Mouse (Mus musculus): Measurements from ENCODE around the gene Ces1d. TPM values are rescaled to one million over a fixed set of nuclear protein-coding genes. Genes with fewer than 3 reads are reported as not detected.

The Ces1d gene
- total and polyA plus RNA-seq, 2 experiments from 2014 or later = 0.15 TPM; not detected in 1

DNA sequence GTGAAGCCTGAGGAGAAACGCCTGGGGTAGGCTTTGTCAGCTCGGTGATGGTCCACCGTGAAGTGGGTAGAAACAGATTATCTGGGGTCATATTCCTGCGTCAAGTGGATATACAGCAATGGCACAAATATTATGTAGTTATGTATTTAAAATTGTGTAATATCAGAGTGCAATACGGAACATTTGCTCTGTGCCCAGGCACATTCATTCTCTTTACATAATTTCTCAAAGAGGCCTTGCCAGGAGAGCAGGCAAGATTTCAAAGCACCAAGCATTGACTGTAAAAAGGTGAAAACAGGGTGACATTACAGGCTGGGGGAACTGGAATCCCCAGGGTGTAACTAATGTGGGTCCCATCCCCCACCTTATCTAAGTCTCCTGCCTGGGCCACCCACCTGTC is 1.2 kb downstream of the Ces1d start:
- DNase-seq (ENCODE audit: low spot score) (no peak), ATAC-seq (no peak)
- H3K9ac ChIP-seq (replicated peaks; ENCODE audit: low read length) = no peak overlapping the region
- no peak overlapping the region for H3K27ac ChIP-seq
- no peaks in the 10 kb centered on the region for H3K36me3 ChIP-seq (ENCODE audit: insufficient read depth, low read length)
- H3K9me3 ChIP-seq (ENCODE audit: low read length) = no peaks in the 10 kb centered on the region
- no peak for TF ChIP-seq CTCF (IDR thresholded peaks at IDR 0.05; ENCODE audit: low read depth)
- H3K27me3 ChIP-seq (ENCODE audit: insufficient read depth, low read length) = no peaks in the 10 kb centered on the region
- WGBS = 93% methylated on average over 5 of the region's 5 CpGs
- H3K4me2 ChIP-seq (ENCODE audit: low read depth, low read length) = no peak overlapping the region
- H3K4me3 ChIP-seq (ENCODE audit: low read length) = no peak overlapping the region
- no peaks in the 10 kb centered on the region for H3K4me1 ChIP-seq (ENCODE audit: insufficient read depth, low read length)

DNA sequence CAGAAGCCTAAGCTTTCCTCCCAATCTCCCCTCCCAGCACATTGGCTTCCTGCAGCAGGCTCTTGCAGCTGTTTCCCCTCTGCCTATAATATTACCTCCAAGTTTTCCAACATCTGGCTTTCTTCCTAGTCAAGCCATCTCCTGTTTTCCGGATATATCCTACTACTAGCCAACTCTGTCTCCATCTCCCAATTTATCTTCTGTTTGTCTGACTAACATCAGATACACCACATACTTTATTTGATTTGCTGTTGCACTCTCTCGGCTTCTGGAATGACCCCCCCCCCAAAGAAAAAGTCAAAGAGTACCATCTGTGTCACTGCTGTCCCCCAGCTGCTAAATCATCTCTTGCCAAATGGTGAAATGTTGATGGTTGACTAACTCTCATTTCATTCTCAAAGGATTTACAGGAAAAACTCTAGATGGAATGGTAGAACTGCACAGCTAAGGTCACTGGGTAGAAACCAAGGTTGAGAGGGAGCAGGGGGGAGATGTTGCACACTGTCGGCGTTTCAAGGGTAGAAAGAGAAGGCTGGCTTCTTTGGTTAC is 17.0 kb downstream of the Ces1d start:
- Histone ChIP-seq H3K4me2 (ENCODE audit: low read depth, low read length) (no peak overlapping the region), H3K27me3 (ENCODE audit: insufficient read depth, low read length) (no peaks in the 10 kb centered on the region), H3K9me3 (ENCODE audit: low read length) (no peaks in the 10 kb centered on the region), H3K4me3 (ENCODE audit: low read length) (no peak overlapping the region), H3K27ac (no peak overlapping the region), H3K9ac (replicated peaks; ENCODE audit: low read length) (no peak overlapping the region), H3K36me3 (ENCODE audit: insufficient read depth, low read length) (no peaks in the 10 kb centered on the region), H3K4me1 (ENCODE audit: insufficient read depth, low read length) (no peaks in the 10 kb centered on the region)
- 83% methylated on average over 4 of the region's 4 CpGs for WGBS
- ATAC-seq (no peak), DNase-seq (ENCODE audit: low spot score) (no peak)
- no peak for TF ChIP-seq CTCF (IDR thresholded peaks at IDR 0.05; ENCODE audit: low read depth)

DNA sequence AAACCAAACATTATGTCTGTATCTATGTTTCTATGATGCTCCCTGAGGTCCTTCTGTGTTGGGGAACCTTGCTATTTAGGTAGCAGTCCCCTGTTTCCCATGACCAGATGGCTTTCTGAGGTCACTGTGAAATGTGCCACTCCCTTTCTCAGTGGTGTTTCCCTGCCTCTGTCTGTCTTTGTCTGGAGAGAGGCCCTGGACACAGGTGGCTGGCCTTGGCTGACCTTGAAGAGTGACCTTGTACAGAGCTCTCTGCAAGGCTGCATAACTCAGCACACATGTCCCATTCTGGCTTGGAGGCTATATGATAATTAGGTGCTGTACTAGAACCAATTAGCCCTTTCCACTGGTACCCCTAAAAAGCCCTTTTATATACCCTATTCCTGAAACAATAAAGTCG is 21.0 kb downstream of the Ces1d start:
- TF ChIP-seq CTCF (IDR thresholded peaks at IDR 0.05; ENCODE audit: low read depth) = no peak
- Histone ChIP-seq H3K27ac (no peak overlapping the region), H3K9ac (replicated peaks; ENCODE audit: low read length) (no peak overlapping the region), H3K9me3 (ENCODE audit: low read length) (no peaks in the 10 kb centered on the region), H3K4me3 (ENCODE audit: low read length) (no peak overlapping the region), H3K4me2 (ENCODE audit: low read depth, low read length) (no peak overlapping the region), H3K4me1 (ENCODE audit: insufficient read depth, low read length) (no peaks in the 10 kb centered on the region), H3K27me3 (ENCODE audit: insufficient read depth, low read length) (no peaks in the 10 kb centered on the region), H3K36me3 (ENCODE audit: insufficient read depth, low read length) (no peaks in the 10 kb centered on the region)
- WGBS = 66% methylated on average over 1 of the region's 1 CpGs
- no peak for DNase-seq (ENCODE audit: low spot score)
- no peak for ATAC-seq

DNA sequence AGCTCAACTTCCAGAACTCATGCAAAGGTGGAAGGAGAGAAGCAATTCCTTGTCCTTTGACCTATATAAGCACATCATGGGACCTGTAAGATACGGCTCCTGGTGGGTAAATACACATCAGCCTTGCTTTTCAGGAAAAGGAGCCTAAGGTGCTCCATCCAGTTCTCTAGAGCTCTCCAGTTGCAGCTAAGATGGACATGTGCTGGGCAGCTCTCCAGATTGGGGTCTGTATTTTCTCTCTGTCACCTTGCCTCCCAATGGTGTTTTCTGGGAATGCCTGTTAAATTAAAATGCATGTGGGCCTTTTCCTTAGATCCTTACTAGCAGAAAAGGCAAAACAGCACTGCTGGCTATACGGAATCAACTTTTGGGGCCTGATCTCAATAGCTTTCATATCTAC is 23.1 kb downstream of the Ces1d start:
- Histone ChIP-seq H3K27me3 (ENCODE audit: insufficient read depth, low read length) (no peaks in the 10 kb centered on the region), H3K4me2 (ENCODE audit: low read depth, low read length) (no peak overlapping the region), H3K4me3 (ENCODE audit: low read length) (no peak overlapping the region), H3K9me3 (ENCODE audit: low read length) (no peaks in the 10 kb centered on the region), H3K27ac (no peak overlapping the region), H3K36me3 (ENCODE audit: insufficient read depth, low read length) (no peaks in the 10 kb centered on the region), H3K9ac (replicated peaks; ENCODE audit: low read length) (no peak overlapping the region), H3K4me1 (ENCODE audit: insufficient read depth, low read length) (no peaks in the 10 kb centered on the region)
- WGBS = 90% methylated on average over 2 of the region's 2 CpGs
- no peak for TF ChIP-seq CTCF (IDR thresholded peaks at IDR 0.05; ENCODE audit: low read depth)
- DNase-seq (ENCODE audit: low spot score) = no peak
- ATAC-seq = no peak

DNA sequence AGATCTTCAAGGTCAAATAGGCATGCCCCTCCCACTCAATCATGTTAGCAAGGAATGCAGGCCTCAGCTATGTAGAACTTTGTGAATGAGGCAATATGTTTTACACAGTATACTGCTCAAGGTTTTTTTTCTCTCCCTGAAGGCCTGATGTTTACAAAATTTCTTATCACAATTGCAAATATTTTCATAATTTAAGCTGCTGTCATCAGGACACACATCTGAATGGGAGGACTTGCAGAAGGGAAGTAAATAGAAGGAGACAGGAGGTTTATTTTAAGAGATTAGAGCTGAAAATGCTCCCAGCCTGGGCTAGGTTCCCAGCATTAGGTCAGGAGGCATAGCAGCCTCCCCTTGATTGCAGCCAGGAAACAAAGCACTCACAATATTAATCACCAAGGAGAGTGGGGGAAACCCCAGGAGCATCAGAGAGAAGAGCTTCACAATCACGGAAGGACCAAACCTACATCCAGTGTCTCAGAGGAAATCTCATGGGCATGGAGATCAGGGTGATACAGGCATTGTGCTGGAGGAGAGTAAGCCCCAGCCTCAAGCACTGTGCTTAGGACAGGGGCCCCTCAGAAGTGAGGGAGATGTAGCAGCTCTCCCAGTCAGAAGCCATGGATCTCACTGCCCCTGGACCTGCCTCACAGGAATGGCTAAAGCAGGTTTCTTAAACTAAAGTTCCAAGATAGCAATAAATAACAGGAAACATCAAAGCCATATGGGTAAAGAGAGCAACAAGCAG is 25.6 kb downstream of the Ces1d start:
- H3K4me2 ChIP-seq (ENCODE audit: low read depth, low read length) = no peak overlapping the region
- H3K36me3 ChIP-seq (ENCODE audit: insufficient read depth, low read length) = no peaks in the 10 kb centered on the region
- TF ChIP-seq CTCF (IDR thresholded peaks at IDR 0.05; ENCODE audit: low read depth) = no peak
- no peak overlapping the region for H3K9ac ChIP-seq (replicated peaks; ENCODE audit: low read length)
- ATAC-seq (no peak), DNase-seq (ENCODE audit: low spot score) (no peak)
- 41% methylated on average over 1 of the region's 1 CpGs for WGBS
- H3K9me3 ChIP-seq (ENCODE audit: low read length) = no peaks in the 10 kb centered on the region
- H3K4me1 ChIP-seq (ENCODE audit: insufficient read depth, low read length) = no peaks in the 10 kb centered on the region
- no peak overlapping the region for H3K27ac ChIP-seq
- H3K4me3 ChIP-seq (ENCODE audit: low read length) = no peak overlapping the region
- no peaks in the 10 kb centered on the region for H3K27me3 ChIP-seq (ENCODE audit: insufficient read depth, low read length)

DNA sequence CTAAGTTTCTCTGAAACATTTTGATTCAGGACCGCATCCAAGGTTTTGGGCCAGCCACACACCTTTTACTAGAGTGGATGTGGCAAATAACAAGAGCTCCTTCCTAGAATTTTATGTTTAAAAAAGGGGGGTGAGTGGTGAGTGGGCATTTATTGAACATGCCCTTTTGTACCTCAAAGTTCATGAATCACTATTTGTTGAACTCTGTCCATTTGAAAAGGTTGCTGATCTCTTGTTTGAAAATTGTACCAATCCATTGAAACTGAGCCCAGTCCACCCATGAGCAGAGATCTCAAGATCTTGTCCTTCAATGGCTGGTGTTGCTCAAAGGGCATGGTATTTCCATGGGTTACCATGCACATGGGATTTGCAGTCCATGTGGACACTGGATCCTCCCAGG is 34.3 kb downstream of the Ces1d start:
- H3K9me3 ChIP-seq (ENCODE audit: low read length) = no peaks in the 10 kb centered on the region
- H3K36me3 ChIP-seq (ENCODE audit: insufficient read depth, low read length) = no peaks in the 10 kb centered on the region
- ATAC-seq (no peak), DNase-seq (ENCODE audit: low spot score) (no peak)
- no peaks in the 10 kb centered on the region for H3K27me3 ChIP-seq (ENCODE audit: insufficient read depth, low read length)
- WGBS = 88% methylated on average over 1 of the region's 1 CpGs
- H3K27ac ChIP-seq = no peak overlapping the region
- TF ChIP-seq CTCF (IDR thresholded peaks at IDR 0.05; ENCODE audit: low read depth) = no peak
- no peaks in the 10 kb centered on the region for H3K4me1 ChIP-seq (ENCODE audit: insufficient read depth, low read length)
- H3K4me3 ChIP-seq (ENCODE audit: low read length) = no peak overlapping the region
- no peak overlapping the region for H3K4me2 ChIP-seq (ENCODE audit: low read depth, low read length)
- H3K9ac ChIP-seq (replicated peaks; ENCODE audit: low read length) = no peak overlapping the region

DNA sequence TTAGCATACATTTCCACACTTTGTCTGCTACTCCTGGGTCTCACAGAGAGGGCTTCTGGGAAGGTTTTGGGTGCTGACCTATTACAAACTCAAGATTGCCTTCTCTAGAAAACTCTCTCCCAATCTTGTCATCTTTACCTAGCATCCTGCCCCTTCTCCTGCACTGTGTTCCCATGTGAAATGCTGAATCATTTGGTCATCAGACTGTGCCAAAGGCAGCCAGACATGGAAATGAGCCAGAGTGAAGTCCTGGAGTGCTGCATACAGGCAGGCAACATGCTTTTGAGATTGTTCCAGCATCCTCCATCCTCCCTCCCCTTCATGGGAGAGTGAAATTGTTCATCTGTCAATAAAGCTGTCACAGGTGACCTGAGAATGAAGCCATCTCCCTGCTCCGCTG is 46.2 kb downstream of the Ces1d start:
- Histone ChIP-seq H3K27me3 (ENCODE audit: insufficient read depth, low read length) (no peaks in the 10 kb centered on the region), H3K4me1 (ENCODE audit: insufficient read depth, low read length) (no peaks in the 10 kb centered on the region), H3K9ac (replicated peaks; ENCODE audit: low read length) (no peak overlapping the region), H3K36me3 (ENCODE audit: insufficient read depth, low read length) (no peaks in the 10 kb centered on the region), H3K9me3 (ENCODE audit: low read length) (no peaks in the 10 kb centered on the region), H3K27ac (no peak overlapping the region), H3K4me3 (ENCODE audit: low read length) (no peak overlapping the region), H3K4me2 (ENCODE audit: low read depth, low read length) (no peak overlapping the region)
- no peak for TF ChIP-seq CTCF (IDR thresholded peaks at IDR 0.05; ENCODE audit: low read depth)
- WGBS = 71% methylated on average over 1 of the region's 1 CpGs
- ATAC-seq = no peak
- DNase-seq (ENCODE audit: low spot score) = peak; percentile 4

All from hindbrain, postnatal 0 days (tissue).